10 mouse cellular contexts compared by ENCODE assay signal in the genomic region with DNA sequence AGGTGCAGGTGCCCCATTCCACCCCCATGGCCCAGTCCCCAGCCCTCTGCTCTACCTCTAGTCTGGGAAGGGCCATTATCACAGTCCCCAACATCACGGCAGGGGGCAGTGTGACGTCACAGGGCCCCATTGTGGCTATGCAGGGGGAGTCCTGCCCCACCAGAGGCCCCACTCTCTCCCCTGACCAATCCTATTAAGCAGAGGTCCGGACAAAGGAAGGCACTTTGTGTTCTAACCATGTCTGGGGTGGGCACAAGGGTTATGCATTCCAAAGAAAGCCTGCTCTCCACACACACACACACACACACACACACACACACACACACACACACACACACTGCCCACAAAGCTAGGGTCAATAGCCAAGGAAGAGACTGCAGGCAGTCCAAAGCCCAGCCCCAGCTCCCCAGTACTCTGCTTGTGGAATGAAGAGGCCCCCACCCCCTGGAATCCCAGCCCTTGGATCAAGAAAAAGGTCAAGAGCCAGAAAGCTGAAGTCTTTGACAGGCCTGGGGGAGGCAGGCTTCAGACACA. TPM values are rescaled to one million over a fixed set of nuclear protein-coding genes. Genes with fewer than 3 reads are reported as not detected.
DNase-seq lines count a peak whose midpoint lies in the region; ATAC-seq and TF ChIP-seq lines count a peak whose summit lies in the region.
"Had no signal": no experiment of that assay in that cellular context is flagged by ENCODE, and none has a peak within 500 bp of the region (broad histone marks: within the 10 kb centered on the region; RNA-seq: fewer than 3 reads in every experiment).

No protein-coding gene starts in this region.

- peak overlapping the region; percentile 60 for H3K27ac ChIP-seq in kidney, embryonic 16.5 days (ENCODE audit: low read length)
- H3K27ac ChIP-seq in embryonic facial prominence, embryonic 12.5 days = peak overlapping the region; percentile 57
- H3K27ac ChIP-seq in hindbrain, postnatal 0 days = peak overlapping the region; percentile 67; the same call in 1 of the 2 replicates
- peak overlapping the region; percentile 64 for H3K27ac ChIP-seq in neural tube, embryonic 15.5 days (replicated peaks)

- no peaks in the 10 kb centered on the region for H3K27me3 ChIP-seq in kidney, embryonic 16.5 days (ENCODE audit: insufficient read depth, low read length)
- H3K27me3 ChIP-seq in embryonic facial prominence, embryonic 12.5 days = peaks cover 4% of the 10 kb centered on the region; the same call in 1 of the 2 replicates
- H3K27me3 ChIP-seq in hindbrain, postnatal 0 days (ENCODE audit: insufficient read depth, low read length) = no peaks in the 10 kb centered on the region
- H3K27me3 ChIP-seq in neural tube, embryonic 15.5 days (replicated peaks) = no peaks in the 10 kb centered on the region

- TF ChIP-seq CTCF in hindbrain, postnatal 0 days (IDR thresholded peaks at IDR 0.05; ENCODE audit: low read depth) = peak; percentile 23

- peak; percentile 11; the same call in 1 of the 2 replicates for ATAC-seq in kidney, embryonic 16.5 days (ENCODE audit: low FRiP score, low TSS enrichment)
- peak; percentile 42; the same call in 1 of the 2 replicates for ATAC-seq in embryonic facial prominence, embryonic 12.5 days (ENCODE audit: insufficient number of reproducible peaks, insufficient read depth, low FRiP score, low TSS enrichment)
- ATAC-seq in hindbrain, postnatal 0 days = peak; percentile 92
- peak; percentile 22; the same call in 1 of the 2 replicates for ATAC-seq in neural tube, embryonic 15.5 days (ENCODE audit: low FRiP score)

- no peaks in the 10 kb centered on the region for H3K36me3 ChIP-seq in kidney, embryonic 16.5 days (ENCODE audit: insufficient read depth, low read length)
- H3K36me3 ChIP-seq in embryonic facial prominence, embryonic 12.5 days = no peaks in the 10 kb centered on the region
- H3K36me3 ChIP-seq in hindbrain, postnatal 0 days (ENCODE audit: insufficient read depth, low read length) = no peaks in the 10 kb centered on the region
- H3K36me3 ChIP-seq in neural tube, embryonic 15.5 days = no peaks in the 10 kb centered on the region

- no peak overlapping the region for H3K4me3 ChIP-seq in kidney, embryonic 16.5 days (ENCODE audit: low read length)
- no peak overlapping the region for H3K4me3 ChIP-seq in embryonic facial prominence, embryonic 12.5 days
- no peak overlapping the region for H3K4me3 ChIP-seq in hindbrain, postnatal 0 days (ENCODE audit: low read length)
- no peak overlapping the region for H3K4me3 ChIP-seq in neural tube, embryonic 15.5 days (replicated peaks)

- H3K9ac ChIP-seq in kidney, embryonic 16.5 days (replicated peaks; ENCODE audit: low read length) = no peak overlapping the region
- H3K9ac ChIP-seq in embryonic facial prominence, embryonic 12.5 days = no peak overlapping the region
- no peak overlapping the region for H3K9ac ChIP-seq in hindbrain, postnatal 0 days (replicated peaks; ENCODE audit: low read length)
- H3K9ac ChIP-seq in neural tube, embryonic 15.5 days (replicated peaks) = no peak overlapping the region

- peaks cover 40% of the 10 kb centered on the region for H3K4me1 ChIP-seq in kidney, embryonic 16.5 days (ENCODE audit: insufficient read depth, low read length)
- peaks cover 40% of the 10 kb centered on the region for H3K4me1 ChIP-seq in embryonic facial prominence, embryonic 12.5 days
- no peaks in the 10 kb centered on the region for H3K4me1 ChIP-seq in hindbrain, postnatal 0 days (ENCODE audit: insufficient read depth, low read length)
- H3K4me1 ChIP-seq in neural tube, embryonic 15.5 days = peaks cover 31% of the 10 kb centered on the region

- 30% methylated on average over 3 of the region's 3 CpGs for WGBS in kidney, embryonic 16.5 days
- 7% methylated on average over 3 of the region's 3 CpGs for WGBS in embryonic facial prominence, embryonic 12.5 days
- WGBS in hindbrain, postnatal 0 days = 14% methylated on average over 3 of the region's 3 CpGs
- 7% methylated on average over 3 of the region's 3 CpGs for WGBS in neural tube, embryonic 15.5 days

- no peak for DNase-seq in kidney, adult 11 months
- peak; percentile 64 for DNase-seq in hindbrain, postnatal 0 days (ENCODE audit: low spot score)
- no peak for DNase-seq in thymus, postnatal 14 days
- no peak for DNase-seq in left cerebral cortex, postnatal 36 days (ENCODE audit: low spot score in 2 of 2)
- DNase-seq in right cerebral cortex, postnatal 14 days = no peak
- DNase-seq: layer of hippocampus, postnatal 36 days had no signal

- intact Hi-C loops in left cerebral cortex, postnatal 36 days (cut with DNase I) = no loop called here

- H3K9me3 ChIP-seq in kidney, embryonic 16.5 days (ENCODE audit: low read length) = no peaks in the 10 kb centered on the region
- no peaks in the 10 kb centered on the region for H3K9me3 ChIP-seq in embryonic facial prominence, embryonic 12.5 days
- H3K9me3 ChIP-seq in hindbrain, postnatal 0 days (ENCODE audit: low read length) = no peaks in the 10 kb centered on the region
- no peaks in the 10 kb centered on the region for H3K9me3 ChIP-seq in neural tube, embryonic 15.5 days (replicated peaks)

- H3K4me2 ChIP-seq in kidney, embryonic 16.5 days (replicated peaks; ENCODE audit: low read depth, low read length) = no peak overlapping the region
- H3K4me2 ChIP-seq in embryonic facial prominence, embryonic 12.5 days (replicated peaks) = no peak overlapping the region
- no peak overlapping the region for H3K4me2 ChIP-seq in hindbrain, postnatal 0 days (ENCODE audit: low read depth, low read length)
- H3K4me2 ChIP-seq in neural tube, embryonic 15.5 days = no peak overlapping the region

RNA-seq across cellular contexts. Expression of a gene that starts 32.7 kb away (rescaled TPM):
- polyA plus RNA-seq in kidney, embryonic 16.5 days (2015; fragmentation: Nextera tagmentation; extraction: Ambion mirVana) = 3.0 and 3.1 TPM in 2 replicates
- polyA plus RNA-seq in embryonic facial prominence, embryonic 12.5 days (2016; fragmentation: Nextera tagmentation; extraction: Ambion mirVana) = 0.98 and 1.1 TPM in 2 replicates
- 95.3 and 103 TPM in 2 replicates for total RNA-seq in hindbrain, postnatal 0 days (2014; rRNA removed)
- polyA plus RNA-seq in hindbrain, postnatal 0 days (2015; fragmentation: Nextera tagmentation; extraction: Ambion mirVana) = 41.7 and 46.3 TPM in 2 replicates
- polyA plus RNA-seq in neural tube, embryonic 15.5 days (2015; fragmentation: Nextera tagmentation; extraction: Ambion mirVana) = 35.2 and 42.5 TPM in 2 replicates
- 1 to 10 TPM; 3.1 TPM for total RNA-seq in left cerebral cortex, postnatal 36 days (2021)
- total RNA-seq: neutrophil, adult 5-6 weeks had no signal

RNA-seq across cellular contexts. Expression of a gene that starts 34.3 kb away (rescaled TPM):
- 8.3 and 8.6 TPM in 2 replicates for polyA plus RNA-seq in kidney, embryonic 16.5 days (2015; fragmentation: Nextera tagmentation; extraction: Ambion mirVana)
- 3.4 and 3.5 TPM in 2 replicates for polyA plus RNA-seq in embryonic facial prominence, embryonic 12.5 days (2016; fragmentation: Nextera tagmentation; extraction: Ambion mirVana)
- total RNA-seq in hindbrain, postnatal 0 days (2014; rRNA removed) = 1.6 and 3.5 TPM in 2 replicates
- polyA plus RNA-seq in hindbrain, postnatal 0 days (2015; fragmentation: Nextera tagmentation; extraction: Ambion mirVana) = 0.44 and 0.46 TPM in 2 replicates
- polyA plus RNA-seq in neural tube, embryonic 15.5 days (2015; fragmentation: Nextera tagmentation; extraction: Ambion mirVana) = 0.87 and 1.9 TPM in 2 replicates
- 1 to 10 TPM; 1.4 to 1.5 TPM for total RNA-seq in left cerebral cortex, postnatal 36 days (2021)

Comparison
In these comparisons a context has a peak if more than half of its experiments do, and no peak if none do; other contexts are left out.
1. ATAC-seq: peak in every context shown above with its lines; median percentile 92 in hindbrain, postnatal 0 days; 42 in embryonic facial prominence, embryonic 12.5 days; 22 in neural tube, embryonic 15.5 days; 11 in kidney, embryonic 16.5 days.